Mouse (Mus musculus) neural tube, embryonic 12.5 days (tissue): ENCODE results near the gene Gm17622. TPM values are rescaled to one million over a fixed set of nuclear protein-coding genes. Genes with fewer than 3 reads are reported as not detected.

Source experiments
- ATAC-seq: fragments of 200-750 bp; cut with Nextera tagmentation; 2 replicates; pipeline ENCODE4 v1.8.0; 2017; ENCODE audit warnings: low read depth, mild to moderate bottlenecking, moderate TSS enrichment, moderate library complexity; ENCODE audit not compliant: low FRiP score
- H3K27ac ChIP-seq: fragments of 300-500 bp; sonication (generic); 2 replicates; pipeline ENCODE4 v1.5.1; 2016
- H3K27me3 ChIP-seq: fragments of 300-500 bp; sonication (generic); replicated peaks from 2 replicates; pipeline ENCODE4 v1.6.1; 2016; ENCODE audit warnings: mild to moderate bottlenecking
- H3K36me3 ChIP-seq: fragments of 300-500 bp; sonication (generic); 2 replicates; pipeline ENCODE4 v1.6.1; 2016; ENCODE audit warnings: mild to moderate bottlenecking
- H3K4me1 ChIP-seq: fragments of 300-500 bp; sonication (generic); 2 replicates; pipeline ENCODE4 v1.6.1; 2016
- H3K4me2 ChIP-seq: fragments of 300-500 bp; sonication (generic); replicated peaks from 2 replicates; pipeline ENCODE4 v1.6.1; 2016; ENCODE audit warnings: mild to moderate bottlenecking
- H3K4me3 ChIP-seq: fragments of 300-500 bp; sonication (generic); 2 replicates; pipeline ENCODE4 v1.5.1; 2016
- H3K9ac ChIP-seq: fragments of 300-500 bp; sonication (generic); 2 replicates; pipeline ENCODE4 v1.6.1; 2016; ENCODE audit warnings: mild to moderate bottlenecking
- H3K9me3 ChIP-seq: fragments of 300-500 bp; sonication (generic); 2 replicates; pipeline ENCODE4 v1.6.1; 2016; ENCODE audit warnings: mild to moderate bottlenecking
- WGBS: fragments of 180-500 bp; shearing (Covaris S2); methylation state at CpG from one replicate; pipeline ENCODE4 v1.1.7; 2016; 5-methylcytosine and 5-hydroxymethylcytosine counted together
- polyA plus RNA-seq: library from polyadenylated mRNA; unstranded; fragments of >200 nt; fragmentation: Nextera tagmentation; extraction: Ambion mirVana; gene quantifications from 2 replicates; pipeline ENCODE4 v1.2.1, GENCODE M21; 2016

Gene Gm17622
- polyA plus RNA-seq, 1 experiment from 2014 or later, result not detected

DNA sequence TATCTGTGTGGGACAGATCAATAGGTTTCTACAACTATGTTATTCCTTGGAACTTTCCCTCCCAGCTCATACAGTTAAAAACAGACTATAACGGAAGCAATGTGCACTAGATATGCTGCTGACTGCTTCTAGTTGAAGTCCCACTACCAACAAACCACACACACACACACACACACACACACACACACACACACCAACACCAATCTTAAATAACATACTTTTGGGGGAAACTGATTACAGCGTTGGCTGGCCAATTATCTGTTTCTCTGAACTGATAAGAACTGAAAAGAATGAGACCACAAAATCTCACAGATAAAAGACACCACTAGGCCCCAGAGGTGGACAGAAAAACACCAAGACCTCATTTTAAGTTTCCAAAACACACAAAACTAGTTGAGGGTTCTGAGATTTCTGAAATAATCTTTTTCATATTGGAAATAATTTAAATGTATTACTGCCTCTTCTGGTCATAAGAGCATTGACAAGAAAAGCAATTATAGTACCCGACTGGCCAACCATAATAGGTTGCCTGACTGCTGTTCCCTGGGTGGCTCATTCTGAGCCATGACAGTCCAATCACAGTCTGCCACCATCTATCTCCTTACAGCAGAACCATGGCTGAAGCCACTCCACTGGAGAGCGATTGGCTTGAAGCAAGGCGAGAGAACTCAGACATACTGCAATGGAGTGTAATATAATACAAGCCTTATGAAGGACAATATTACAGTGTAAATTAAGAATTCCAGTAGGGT, 46.5 kb downstream of the Gm17622 start:
- Histone ChIP-seq H3K36me3 (no peaks in the 10 kb centered on the region), H3K27me3 (no peaks in the 10 kb centered on the region), H3K4me3 (no peak overlapping the region), H3K4me1 (no peaks in the 10 kb centered on the region), H3K4me2 (no peak overlapping the region), H3K27ac (no peak overlapping the region), H3K9ac (no peak overlapping the region), H3K9me3 (no peaks in the 10 kb centered on the region)
- no peak for ATAC-seq
- WGBS, result 94% methylated on average over 5 of the region's 5 CpGs

DNA sequence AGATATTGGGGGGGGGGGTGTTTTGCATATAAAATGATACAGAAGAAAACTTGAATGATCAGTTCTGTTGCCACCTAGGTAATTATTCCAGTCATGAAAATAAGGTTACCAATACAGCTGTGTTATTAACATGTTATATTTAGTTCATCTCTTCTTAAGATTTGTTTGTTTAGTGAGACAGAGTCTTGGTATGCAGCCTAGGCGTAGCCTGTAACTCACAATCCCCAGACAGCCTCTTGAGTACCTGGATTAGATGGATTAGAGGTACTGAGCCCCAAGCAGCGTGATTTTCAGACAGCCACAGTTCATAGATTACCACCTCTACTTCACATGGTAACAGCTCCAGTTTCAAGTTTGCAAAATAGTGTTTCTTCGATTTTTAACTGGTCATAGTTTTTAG, 47.6 kb downstream of the Gm17622 start:
- WGBS, result 90% methylated on average over 3 of the region's 3 CpGs
- Histone ChIP-seq H3K9me3 (no peaks in the 10 kb centered on the region), H3K36me3 (no peaks in the 10 kb centered on the region), H3K4me2 (no peak overlapping the region), H3K4me3 (no peak overlapping the region), H3K27me3 (no peaks in the 10 kb centered on the region), H3K27ac (no peak overlapping the region), H3K4me1 (no peaks in the 10 kb centered on the region), H3K9ac (no peak overlapping the region)
- ATAC-seq, result no peak

Other genes starting within 250 kb of the Gm17622 start
- 29.9 and 30.6 TPM in 2 replicates for gene Poc5, start 102.4 kb upstream of the Gm17622 start, polyA plus RNA-seq
- 0.10 TPM in 1 of 2 replicates, not detected in the other for gene Ankdd1b, start 19.5 kb upstream of the Gm17622 start, polyA plus RNA-seq
- gene Polk, start 51.8 kb downstream of the Gm17622 start, polyA plus RNA-seq, result 6.1 and 7.7 TPM in 2 replicates
- gene Col4a3bp, start 51.9 kb downstream of the Gm17622 start, polyA plus RNA-seq, result 9.3 and 9.4 TPM in 2 replicates
- gene Hmgcr, start 180.2 kb downstream of the Gm17622 start, polyA plus RNA-seq, result 164 and 187 TPM in 2 replicates